Mouse (Mus musculus): Measurements from ENCODE around the gene Zfp384. TPM values are rescaled to one million over a fixed set of nuclear protein-coding genes. Genes with fewer than 3 reads are reported as not detected.
"Not testable (repeated sequence)": the region's sequence is repeated elsewhere in the genome, so short reads cannot be mapped to it uniquely, and the experiment has no call there.

Zfp384 gene
- polyA plus RNA-seq, 1 experiment from 2014 or later: 12.8 TPM

GRCm38 (mm10) chr6:125038666-125039065, 29.7 kb downstream of the Zfp384 start:
- Histone ChIP-seq H3K36me3 (peaks cover 53% of the 10 kb centered on the region), H3K27me3 (ENCODE audit: insufficient read depth, poor library complexity, severe bottlenecking) (no peaks in the 10 kb centered on the region), H3K27ac (peak overlapping the region; percentile 91), H3K4me3 (peak overlapping the region; percentile 78), H3K9me3 (no peaks in the 10 kb centered on the region), H3K4me1 (replicated peaks) (peaks cover 17% of the 10 kb centered on the region)
- 91% methylated on average over 4 of the region's 4 CpGs for WGBS
- no peak for DNase-seq (ENCODE audit: low spot score)

- Histone ChIP-seq H3K4me1 (replicated peaks) (peaks cover 17% of the 10 kb centered on the region), H3K9me3 (no peaks in the 10 kb centered on the region), H3K36me3 (peaks cover 53% of the 10 kb centered on the region), H3K27me3 (ENCODE audit: insufficient read depth, poor library complexity, severe bottlenecking) (no peaks in the 10 kb centered on the region), H3K4me3 (peak overlapping the region; percentile 78), H3K27ac (peak overlapping the region; percentile 91)
- WGBS: 6% methylated on average over 8 of the region's 8 CpGs
- DNase-seq (ENCODE audit: low spot score): no peak
Observed at GRCm38 (mm10) chr6:125039131-125039530, 30.2 kb downstream of the Zfp384 start.

GRCm38 (mm10) chr6:125039533-125040153, 30.7 kb downstream of the Zfp384 start, which contains the start of gene Ing4:
Gene Ing4, plus strand, starts transcription at chr6:125039760.
- WGBS: under 1% methylated on average over 26 of the region's 26 CpGs
- peak within 1 kb of the TSS; percentile 91 for H3K27ac ChIP-seq
- no peaks in the 10 kb centered on the region for H3K27me3 ChIP-seq (ENCODE audit: insufficient read depth, poor library complexity, severe bottlenecking)
- peaks cover 53% of the 10 kb centered on the region for H3K36me3 ChIP-seq
- peaks cover 17% of the 10 kb centered on the region for H3K4me1 ChIP-seq (replicated peaks)
- no peaks in the 10 kb centered on the region for H3K9me3 ChIP-seq
- peak within 1 kb of the TSS; percentile 78 for H3K4me3 ChIP-seq
- DNase-seq (ENCODE audit: low spot score): peak; percentile 90

GRCm38 (mm10) chr6:125040221-125040620, 31.3 kb downstream of the Zfp384 start:
- 25% methylated on average over 7 of the region's 7 CpGs for WGBS
- peaks cover 53% of the 10 kb centered on the region for H3K36me3 ChIP-seq
- peak overlapping the region; percentile 91 for H3K27ac ChIP-seq

GRCm38 (mm10) chr6:125041047-125041446, 32.1 kb downstream of the Zfp384 start:
- Histone ChIP-seq H3K36me3 (peaks cover 51% of the 10 kb centered on the region), H3K4me3 (no peak overlapping the region; the same call in 1 of the 2 replicates)
- WGBS: 93% methylated on average over 7 of the region's 7 CpGs

More at GRCm38 (mm10) chr6:125040221-125040620, 31.3 kb downstream of the Zfp384 start:
- Histone ChIP-seq H3K4me3 (peak overlapping the region; percentile 78), H3K4me1 (replicated peaks) (peaks cover 17% of the 10 kb centered on the region), H3K27me3 (ENCODE audit: insufficient read depth, poor library complexity, severe bottlenecking) (no peaks in the 10 kb centered on the region), H3K9me3 (no peaks in the 10 kb centered on the region)
- DNase-seq (ENCODE audit: low spot score): no peak

GRCm38 (mm10) chr6:125042081-125042480, 33.1 kb downstream of the Zfp384 start:
- Histone ChIP-seq H3K27me3 (ENCODE audit: insufficient read depth, poor library complexity, severe bottlenecking) (no peaks in the 10 kb centered on the region), H3K27ac (no peak overlapping the region), H3K36me3 (peaks cover 51% of the 10 kb centered on the region), H3K9me3 (no peaks in the 10 kb centered on the region), H3K4me1 (replicated peaks) (peaks cover 17% of the 10 kb centered on the region), H3K4me3 (no peak overlapping the region)
- DNase-seq (ENCODE audit: low spot score): no peak
- WGBS: 95% methylated on average over 7 of the region's 7 CpGs

More at GRCm38 (mm10) chr6:125041047-125041446, 32.1 kb downstream of the Zfp384 start:
- Histone ChIP-seq H3K9me3 (no peaks in the 10 kb centered on the region), H3K27ac (no peak overlapping the region), H3K4me1 (replicated peaks) (peaks cover 17% of the 10 kb centered on the region), H3K27me3 (ENCODE audit: insufficient read depth, poor library complexity, severe bottlenecking) (no peaks in the 10 kb centered on the region)
- DNase-seq (ENCODE audit: low spot score): no peak

- Histone ChIP-seq H3K4me1 (replicated peaks) (no peaks in the 10 kb centered on the region), H3K27me3 (ENCODE audit: insufficient read depth, poor library complexity, severe bottlenecking) (no peaks in the 10 kb centered on the region), H3K4me3 (no peak overlapping the region), H3K9me3 (no peaks in the 10 kb centered on the region), H3K36me3 (peaks cover 83% of the 10 kb centered on the region), H3K27ac (no peak overlapping the region)
- DNase-seq (ENCODE audit: low spot score): peak; percentile 76
- 43% methylated on average over 5 of the region's 5 CpGs for WGBS
Observed at GRCm38 (mm10) chr6:125046691-125047090, 37.7 kb downstream of the Zfp384 start.

GRCm38 (mm10) chr6:125049678-125050077, 40.7 kb downstream of the Zfp384 start, which contains the start of gene Acrbp:
Gene Acrbp, plus strand, starts transcription at chr6:125049689.
- 38% methylated on average over 20 of the region's 20 CpGs for WGBS
- no peak for DNase-seq (ENCODE audit: low spot score)
- no peaks in the 10 kb centered on the region for H3K27me3 ChIP-seq (ENCODE audit: insufficient read depth, poor library complexity, severe bottlenecking)
- H3K27ac ChIP-seq: no peak within 1 kb of the TSS
- H3K4me3 ChIP-seq: no peak within 1 kb of the TSS
- no peaks in the 10 kb centered on the region for H3K9me3 ChIP-seq
- no peaks in the 10 kb centered on the region for H3K4me1 ChIP-seq (replicated peaks)
- H3K36me3 ChIP-seq: peaks cover 97% of the 10 kb centered on the region

GRCm38 (mm10) chr6:125051237-125051636, 42.3 kb downstream of the Zfp384 start:
- peaks cover 90% of the 10 kb centered on the region for H3K36me3 ChIP-seq

GRCm38 (mm10) chr6:125061493-125061892, 52.5 kb downstream of the Zfp384 start:
- no peaks in the 10 kb centered on the region for H3K9me3 ChIP-seq
- H3K4me3 ChIP-seq: no peak overlapping the region
- 28% methylated on average over 6 of the region's 6 CpGs for WGBS
- peaks cover 19% of the 10 kb centered on the region for H3K4me1 ChIP-seq (replicated peaks)
- no peaks in the 10 kb centered on the region for H3K27me3 ChIP-seq (ENCODE audit: insufficient read depth, poor library complexity, severe bottlenecking)
- 0 out of 2 replicates have a peak, but pooled peaks cover 2% of the 10 kb centered on the region for H3K36me3 ChIP-seq
- H3K27ac ChIP-seq: peak overlapping the region; percentile 77; the same call in 1 of the 2 replicates
- DNase-seq (ENCODE audit: low spot score): peak; percentile 26

More at GRCm38 (mm10) chr6:125051237-125051636, 42.3 kb downstream of the Zfp384 start:
- H3K4me3 ChIP-seq: no peak overlapping the region
- no peak overlapping the region for H3K27ac ChIP-seq
- H3K27me3 ChIP-seq (ENCODE audit: insufficient read depth, poor library complexity, severe bottlenecking): no peaks in the 10 kb centered on the region
- 65% methylated on average over 5 of the region's 5 CpGs for WGBS
- DNase-seq (ENCODE audit: low spot score): peak; percentile 18
- H3K4me1 ChIP-seq (replicated peaks): no peaks in the 10 kb centered on the region
- no peaks in the 10 kb centered on the region for H3K9me3 ChIP-seq

GRCm38 (mm10) chr6:125062511-125062910, 53.6 kb downstream of the Zfp384 start:
- Histone ChIP-seq H3K9me3 (no peaks in the 10 kb centered on the region), H3K27ac (no peak overlapping the region), H3K4me3 (no peak overlapping the region), H3K27me3 (ENCODE audit: insufficient read depth, poor library complexity, severe bottlenecking) (no peaks in the 10 kb centered on the region), H3K36me3 (no peaks in the 10 kb centered on the region), H3K4me1 (replicated peaks) (peaks cover 19% of the 10 kb centered on the region)
- 80% methylated on average over 5 of the region's 5 CpGs for WGBS
- DNase-seq (ENCODE audit: low spot score): no peak

- Histone ChIP-seq H3K27ac (no peak overlapping the region), H3K4me1 (replicated peaks) (peaks cover 19% of the 10 kb centered on the region), H3K4me3 (no peak overlapping the region), H3K27me3 (ENCODE audit: insufficient read depth, poor library complexity, severe bottlenecking) (no peaks in the 10 kb centered on the region), H3K9me3 (no peaks in the 10 kb centered on the region), H3K36me3 (no peaks in the 10 kb centered on the region)
- 85% methylated on average over 6 of the region's 6 CpGs for WGBS
- no peak for DNase-seq (ENCODE audit: low spot score)
Observed at GRCm38 (mm10) chr6:125063906-125064305, 55.0 kb downstream of the Zfp384 start.

GRCm38 (mm10) chr6:125065223-125065622, 56.3 kb downstream of the Zfp384 start:
- not testable (repeated sequence) for H3K36me3 ChIP-seq; H3K27ac ChIP-seq; H3K27me3 ChIP-seq (ENCODE audit: insufficient read depth, poor library complexity, severe bottlenecking); DNase-seq (ENCODE audit: low spot score); H3K9me3 ChIP-seq; H3K4me3 ChIP-seq
- no CpG with 5 or more reads among the region's 1 CpGs for WGBS
- peaks cover 19% of the 10 kb centered on the region for H3K4me1 ChIP-seq (replicated peaks)

All from hindbrain, embryonic 10.5 days (tissue).